Mouse (Mus musculus): ENCODE results near the gene Ptprc.

- TF ChIP-seq ZNF384 (IDR thresholded peaks at IDR 0.05; ENCODE audit: low read depth, low read length) (no peak), MAFK (IDR thresholded peaks at IDR 0.05; ENCODE audit: insufficient read depth, low read depth, low read length) (no peak), HCFC1 (IDR thresholded peaks at IDR 0.05; ENCODE audit: borderline replicate concordance, insufficient read depth, low read length) (no peak), CHD2 (IDR thresholded peaks at IDR 0.05; ENCODE audit: low read depth, low read length) (no peak)
These were observed 95.2 kb downstream of the Ptprc start for GRCm38 (mm10) chr1:138080308-138080707.
